Mouse (Mus musculus): Measurements from ENCODE around the gene Slc7a4. TPM values are rescaled to one million over a fixed set of nuclear protein-coding genes. Genes with fewer than 3 reads are reported as not detected.

The Slc7a4 gene
- polyA plus RNA-seq, 1 experiment from 2014 or later, result 3.7 TPM

DNA sequence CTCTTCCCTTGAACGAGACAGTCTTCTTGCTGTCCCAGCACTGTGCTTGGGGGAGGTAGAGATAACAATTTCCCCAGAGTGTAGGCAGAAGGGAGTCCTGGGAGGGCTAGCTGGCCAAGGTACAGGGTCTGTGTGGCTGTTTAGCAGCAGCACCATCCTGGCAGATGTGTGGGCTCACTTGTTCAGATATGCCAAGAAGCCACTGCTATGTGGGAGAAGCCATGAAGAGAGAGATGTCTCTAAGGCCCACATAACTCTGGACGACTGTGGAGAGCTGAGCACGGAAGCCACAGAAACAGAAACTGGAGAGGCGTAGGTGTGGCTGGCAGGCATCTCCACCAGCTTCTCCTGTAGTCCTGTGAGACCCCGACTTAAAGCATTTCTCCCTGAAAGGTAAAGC lies 22.7 kb upstream of the Slc7a4 start:
- no peaks in the 10 kb centered on the region for H3K27me3 ChIP-seq
- no peak for TF ChIP-seq CTCF (IDR thresholded peaks at IDR 0.05)
- ChIA-PET CTCF (interaction anchor here (1.4 to 1.9 kb wide), 3 partner anchors 16 to 43 kb away, joined by 3 to 4 read pairs (median 4); partner anchors contain the start of gene P2rx6), POLR2A (no interaction called here)
- ATAC-seq, result no peak
- in situ Hi-C loops (cut with MboI; ENCODE audit: low pct_unique_long_range_greater_than_20kb), result no loop called here
- DNase-seq (ENCODE audit: low read depth, low spot score), result no peak

DNA sequence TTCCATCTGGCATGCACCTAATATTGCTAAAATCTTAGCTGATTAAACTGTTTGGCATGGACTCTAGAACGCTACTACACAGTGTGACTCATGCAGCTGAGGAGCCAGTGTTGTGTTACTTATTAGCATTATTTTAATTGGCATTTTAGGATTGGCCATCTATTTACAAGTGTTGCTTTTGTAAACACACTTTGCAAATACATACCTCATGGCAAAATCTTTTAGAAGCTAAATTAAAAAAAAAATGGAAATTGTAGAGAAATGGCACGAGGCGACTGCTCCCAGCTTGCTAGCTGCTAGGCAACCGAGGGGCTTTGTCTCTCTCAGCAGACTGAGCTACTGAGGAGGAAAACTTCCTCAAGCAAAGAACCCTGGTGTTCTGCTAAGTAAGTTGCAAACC lies 21.9 kb upstream of the Slc7a4 start:
- POLR2A ChIA-PET, result no interaction called here
- TF ChIP-seq CTCF (IDR thresholded peaks at IDR 0.05), result no peak
- in situ Hi-C loops (cut with MboI; ENCODE audit: low pct_unique_long_range_greater_than_20kb), result no loop called here

DNA sequence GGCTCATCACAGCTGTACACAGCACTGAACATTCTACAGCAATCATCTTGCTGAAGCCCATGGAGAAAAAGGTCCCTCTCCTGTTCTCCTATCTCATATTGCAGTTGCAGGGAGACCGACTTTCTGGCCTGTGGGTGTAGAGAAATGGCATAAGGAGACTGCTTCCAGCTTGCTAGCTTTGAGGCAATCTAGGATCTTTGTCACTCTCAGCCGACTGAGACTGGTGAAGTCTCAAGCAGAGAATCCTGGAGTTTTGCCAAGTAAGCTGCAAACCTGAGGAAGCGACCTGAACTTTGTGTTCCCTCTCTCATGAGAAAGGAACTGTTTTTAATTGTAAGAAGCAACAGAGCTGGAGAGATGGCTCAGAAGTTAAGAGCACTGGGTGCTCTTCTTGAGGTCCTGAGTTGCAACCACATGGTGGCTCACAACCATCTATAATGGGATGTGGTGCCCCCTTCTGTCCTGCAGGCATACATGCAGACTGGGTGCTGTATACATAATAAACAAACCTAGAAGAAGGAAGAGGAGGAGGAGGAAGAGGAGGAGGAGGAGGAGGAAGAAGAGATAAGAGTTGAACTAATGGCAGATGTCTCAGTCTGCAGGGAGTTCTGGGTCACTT lies 18.0 kb upstream of the Slc7a4 start:
- ChIA-PET CTCF (interaction anchor here (0.9 to 1.6 kb wide), 4 partner anchors 10 to 38 kb away, joined by 3 read pairs; no protein-coding TSS in a partner anchor), POLR2A (no interaction called here)
- H3K27me3 ChIP-seq, result no peaks in the 10 kb centered on the region
- in situ Hi-C loops (cut with MboI; ENCODE audit: low pct_unique_long_range_greater_than_20kb), result no loop called here
- peak; percentile 38 for TF ChIP-seq CTCF (IDR thresholded peaks at IDR 0.05)
- no peak for DNase-seq (ENCODE audit: low read depth, low spot score)
- ATAC-seq, result no peak

More for the DNA sequence above, 21.9 kb upstream of the Slc7a4 start:
- H3K27me3 ChIP-seq, result no peaks in the 10 kb centered on the region
- DNase-seq (ENCODE audit: low read depth, low spot score), result no peak
- CTCF ChIA-PET, result interaction anchor here (1.0 to 1.5 kb wide), 3 partner anchors 16 to 50 kb away, joined by 3 to 4 read pairs (median 4); partner anchors contain the start of gene P2rx6
- ATAC-seq, result no peak

DNA sequence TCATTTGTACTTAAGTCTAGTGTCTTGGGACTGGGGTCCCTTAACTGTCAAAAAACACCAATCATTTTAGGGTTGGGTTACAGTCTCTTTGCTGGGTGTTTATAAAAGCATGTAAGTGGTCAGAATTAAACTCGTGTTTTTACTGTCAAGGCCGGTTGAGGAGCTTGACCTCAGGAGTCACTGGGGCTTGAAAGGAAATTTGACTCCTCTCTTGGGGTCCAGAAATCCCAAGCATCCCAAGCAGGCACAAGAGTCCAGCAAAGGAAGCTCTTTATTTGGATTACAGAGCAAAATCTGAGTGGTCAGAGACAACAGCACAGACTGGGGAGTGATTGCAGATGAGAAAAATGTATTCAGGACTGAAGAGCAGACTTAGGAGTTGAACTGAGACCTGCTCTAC lies 7.7 kb upstream of the Slc7a4 start:
- POLR2A ChIA-PET, result no interaction called here
- no peak for ATAC-seq

DNA sequence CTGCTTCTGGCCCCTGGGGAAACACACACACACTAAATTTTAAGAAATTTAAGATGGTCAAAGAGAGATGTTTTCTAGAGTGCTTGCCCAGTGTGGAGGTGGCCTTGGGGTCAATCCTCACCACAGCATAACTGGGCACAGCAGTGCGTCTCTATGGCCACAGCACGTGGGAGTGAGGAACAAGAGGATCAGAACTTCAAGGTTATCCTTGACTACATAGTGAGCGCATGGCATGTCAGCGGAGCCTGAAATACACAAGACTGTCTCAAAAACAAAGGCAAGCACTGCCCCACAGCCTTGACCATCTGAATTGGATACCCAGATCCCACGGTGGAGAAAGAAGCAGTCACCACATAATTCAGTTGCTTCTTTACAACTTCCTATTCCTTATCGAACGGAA lies 1.5 kb upstream of the Slc7a4 start:
- H3K27me3 ChIP-seq, result no peaks in the 10 kb centered on the region
- no peak for DNase-seq (ENCODE audit: low read depth, low spot score)
- no peak for ATAC-seq
- CTCF ChIA-PET, result interaction anchor here (1.3 kb wide), 1 partner anchor 38 kb away, joined by 3 read pairs; no protein-coding TSS in a partner anchor
- in situ Hi-C loops (cut with MboI; ENCODE audit: low pct_unique_long_range_greater_than_20kb), result no loop called here
- POLR2A ChIA-PET, result no interaction called here
- TF ChIP-seq CTCF (IDR thresholded peaks at IDR 0.05), result no peak

More for the DNA sequence above, 7.7 kb upstream of the Slc7a4 start:
- CTCF ChIA-PET, result interaction anchor here (0.7 to 1.9 kb wide), 2 partner anchors 11 to 33 kb away, joined by 3 to 8 read pairs; no protein-coding TSS in a partner anchor
- in situ Hi-C loops (cut with MboI; ENCODE audit: low pct_unique_long_range_greater_than_20kb), result no loop called here
- no peak for DNase-seq (ENCODE audit: low read depth, low spot score)
- no peaks in the 10 kb centered on the region for H3K27me3 ChIP-seq
- no peak for TF ChIP-seq CTCF (IDR thresholded peaks at IDR 0.05)

DNA sequence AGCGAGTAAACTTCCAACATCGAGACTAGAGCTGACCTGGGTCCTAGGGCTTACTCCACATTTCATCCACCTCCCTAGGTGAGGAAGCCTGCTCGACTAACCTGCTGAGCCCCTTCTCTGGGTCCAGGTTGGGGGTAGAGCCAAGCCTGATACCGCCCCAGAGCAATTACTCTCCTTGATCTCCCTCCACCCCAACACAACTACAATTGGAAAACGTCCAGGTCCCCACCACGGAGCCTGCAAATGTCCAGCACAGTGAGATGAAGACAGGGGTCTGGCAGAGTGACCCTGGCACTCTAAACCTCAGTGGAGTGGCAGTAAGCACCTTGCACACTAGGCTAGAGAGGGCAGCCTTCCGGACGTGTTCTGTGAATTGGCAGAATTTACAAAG lies 6.2 kb downstream of the Slc7a4 start:
- ChIA-PET POLR2A (no interaction called here), CTCF (no interaction called here)
- in situ Hi-C loops (cut with MboI; ENCODE audit: low pct_unique_long_range_greater_than_20kb), result no loop called here
- peaks cover 14% of the 10 kb centered on the region for H3K27me3 ChIP-seq
- no peak for DNase-seq (ENCODE audit: low read depth, low spot score)
- no peak for ATAC-seq
- no peak for TF ChIP-seq CTCF (IDR thresholded peaks at IDR 0.05)

DNA sequence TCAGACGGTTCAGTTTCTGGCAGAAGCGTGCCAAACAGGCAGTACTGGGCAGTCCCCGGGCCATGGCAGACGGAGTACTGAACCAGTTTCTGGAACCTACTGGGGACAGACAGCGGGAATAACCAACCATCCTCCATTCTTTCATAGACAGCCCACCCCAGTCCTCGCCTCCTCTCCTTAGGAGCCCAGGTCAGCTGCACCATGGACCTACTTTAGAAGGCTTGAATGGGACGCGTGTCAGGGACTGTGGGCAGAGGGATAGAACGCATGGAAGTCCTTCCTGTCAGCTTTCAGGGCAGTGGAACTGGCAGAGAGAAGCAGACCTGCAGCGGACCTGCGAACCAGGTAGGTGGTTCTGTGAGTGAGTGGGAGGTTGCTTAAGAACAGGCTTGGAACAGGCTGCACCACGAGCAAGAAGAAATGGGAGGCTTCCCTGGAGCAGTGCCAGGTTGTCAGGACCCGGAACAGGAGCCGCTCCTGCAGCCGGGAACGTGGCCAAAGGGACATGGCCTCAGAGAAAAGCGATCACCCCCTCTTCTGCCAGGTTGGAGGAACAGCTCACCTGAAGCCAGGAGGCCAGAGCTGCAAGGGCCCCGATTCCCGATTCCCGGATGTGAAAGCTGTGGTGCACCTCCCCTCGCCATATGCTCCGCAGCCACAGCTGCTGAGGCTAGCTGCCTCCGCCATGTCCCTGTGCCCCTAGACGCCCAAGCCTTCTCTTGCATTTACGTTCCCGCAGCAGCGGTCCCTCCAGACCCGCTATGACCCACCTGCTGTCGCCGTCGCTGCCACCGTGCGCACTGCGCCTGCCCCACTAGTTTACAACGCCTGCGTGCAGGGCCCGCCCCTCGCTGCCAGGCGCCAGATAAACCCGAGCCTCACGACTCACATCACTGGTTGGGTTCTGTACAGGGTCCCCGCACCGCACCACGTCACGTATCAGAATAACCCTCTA lies 6.9 kb downstream of the Slc7a4 start:
- in situ Hi-C loops (cut with MboI; ENCODE audit: low pct_unique_long_range_greater_than_20kb), result no loop called here
- ChIA-PET POLR2A (no interaction called here), CTCF (no interaction called here)
- peaks cover 14% of the 10 kb centered on the region for H3K27me3 ChIP-seq
- ATAC-seq (no peak), DNase-seq (ENCODE audit: low read depth, low spot score) (no peak)
- no peak for TF ChIP-seq CTCF (IDR thresholded peaks at IDR 0.05)

DNA sequence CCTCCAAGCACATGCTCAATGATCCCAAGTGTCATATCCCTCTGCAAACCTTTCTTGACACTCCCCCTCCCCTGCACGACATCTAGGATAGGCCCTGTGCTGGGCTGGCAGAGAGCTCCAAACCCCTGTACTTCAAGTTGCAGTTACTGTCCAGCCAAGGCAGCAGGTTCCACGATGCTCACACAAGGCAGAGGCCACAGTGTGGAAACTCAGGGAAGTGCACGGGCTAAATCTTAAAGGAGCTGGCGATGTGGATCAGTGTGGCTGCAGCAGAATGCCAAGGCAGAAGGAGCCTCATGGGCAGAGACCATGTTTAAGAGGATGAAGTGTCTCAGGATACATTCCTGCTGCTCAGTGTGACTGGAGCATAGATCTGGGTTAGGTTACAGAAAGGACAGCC lies 16.8 kb downstream of the Slc7a4 start:
- ChIA-PET CTCF (interaction anchor here (1.5 to 3.9 kb wide), 4 partner anchors 9 to 50 kb away, joined by 3 to 18 read pairs (median 4); no protein-coding TSS in a partner anchor), POLR2A (no interaction called here)
- no peak for ATAC-seq
- in situ Hi-C loops (cut with MboI; ENCODE audit: low pct_unique_long_range_greater_than_20kb), result no loop called here
- no peaks in the 10 kb centered on the region for H3K27me3 ChIP-seq
- no peak for DNase-seq (ENCODE audit: low read depth, low spot score)
- TF ChIP-seq CTCF (IDR thresholded peaks at IDR 0.05), result no peak

DNA sequence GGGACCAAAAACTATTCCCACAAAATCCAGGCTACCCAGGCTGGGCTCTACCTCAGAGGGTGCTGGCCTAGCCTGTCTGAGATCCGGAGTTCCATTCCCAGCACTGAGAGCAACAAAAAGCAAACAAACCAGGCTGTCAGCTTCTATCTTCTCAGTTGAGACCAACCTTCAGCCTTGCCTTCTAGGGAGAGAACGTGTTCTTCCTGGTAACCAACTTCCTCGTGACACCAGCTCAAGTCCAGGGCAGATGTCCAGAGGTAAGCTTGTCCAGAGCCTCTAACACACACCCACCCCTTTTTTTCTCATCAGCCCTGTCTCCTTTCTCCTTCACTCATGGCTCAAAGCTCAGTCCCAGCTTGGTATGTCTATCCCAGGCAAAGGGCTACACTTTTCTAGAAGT lies 18.2 kb downstream of the Slc7a4 start:
- H3K27me3 ChIP-seq, result no peaks in the 10 kb centered on the region
- ATAC-seq (no peak), DNase-seq (ENCODE audit: low read depth, low spot score) (no peak)
- ChIA-PET POLR2A (no interaction called here), CTCF (interaction anchor here (0.8 to 2.0 kb wide), 2 partner anchors 8 to 52 kb away, joined by 3 to 6 read pairs; no protein-coding TSS in a partner anchor)
- in situ Hi-C loops (cut with MboI; ENCODE audit: low pct_unique_long_range_greater_than_20kb), result no loop called here
- TF ChIP-seq CTCF (IDR thresholded peaks at IDR 0.05), result no peak

DNA sequence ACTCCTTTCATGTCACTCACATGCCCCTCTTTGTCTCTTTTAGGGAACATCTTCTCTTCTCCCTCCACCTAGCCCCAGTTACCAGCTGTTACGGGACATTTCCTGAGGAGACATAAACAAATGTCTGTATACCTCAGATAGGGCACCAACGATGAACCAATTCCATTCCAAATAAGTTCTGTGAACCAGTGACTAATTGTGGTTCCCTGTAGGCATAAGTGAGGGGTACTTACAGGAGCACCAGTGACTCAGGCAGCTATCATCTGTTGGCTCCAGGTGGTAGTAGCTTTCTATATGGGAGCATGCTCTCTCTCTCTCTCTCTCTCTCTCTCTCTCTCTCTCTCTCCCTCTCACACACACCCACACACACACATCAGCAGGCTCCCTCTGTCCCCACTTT lies 18.8 kb downstream of the Slc7a4 start:
- H3K27me3 ChIP-seq, result no peaks in the 10 kb centered on the region
- DNase-seq (ENCODE audit: low read depth, low spot score), result no peak
- TF ChIP-seq CTCF (IDR thresholded peaks at IDR 0.05), result no peak
- ATAC-seq, result no peak
- in situ Hi-C loops (cut with MboI; ENCODE audit: low pct_unique_long_range_greater_than_20kb), result no loop called here
- CTCF ChIA-PET, result interaction anchor here (2.0 to 3.4 kb wide), 3 partner anchors 9 to 52 kb away, joined by 6 to 23 read pairs (median 9); partner anchors contain the start of gene Slc7a4
- POLR2A ChIA-PET, result no interaction called here

DNA sequence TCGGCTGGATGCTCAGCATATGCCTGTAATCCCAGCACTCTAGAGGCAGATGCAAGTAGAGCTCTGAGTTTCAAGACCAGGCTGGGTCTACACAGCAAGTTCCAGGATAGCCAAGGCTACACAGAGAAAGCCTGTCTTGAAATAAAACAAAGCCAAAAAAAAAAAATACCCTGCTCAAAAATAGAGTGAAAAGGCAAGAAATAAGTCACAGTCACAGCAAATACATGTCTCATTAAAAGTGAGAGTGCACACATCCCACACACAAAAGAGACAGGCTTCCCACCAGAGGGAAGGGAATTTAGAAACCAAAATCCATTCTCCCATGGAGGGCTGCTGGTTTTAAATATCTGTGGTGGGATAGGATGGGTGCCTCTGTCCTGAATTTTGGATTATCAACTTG lies 19.4 kb downstream of the Slc7a4 start:
- POLR2A ChIA-PET, result no interaction called here
- no peak for TF ChIP-seq CTCF (IDR thresholded peaks at IDR 0.05)
- no peak for ATAC-seq
- in situ Hi-C loops (cut with MboI; ENCODE audit: low pct_unique_long_range_greater_than_20kb), result no loop called here
- H3K27me3 ChIP-seq, result no peaks in the 10 kb centered on the region
- no peak for DNase-seq (ENCODE audit: low read depth, low spot score)
- CTCF ChIA-PET, result interaction anchor here (1.8 to 3.4 kb wide), 4 partner anchors 9 to 53 kb away, joined by 4 to 23 read pairs (median 8); partner anchors contain the start of gene Slc7a4

All from Patski (cell line).